Mouse (Mus musculus): ENCODE data around the gene Lrrc8b. TPM values are rescaled to one million over a fixed set of nuclear protein-coding genes. Genes with fewer than 3 reads are reported as not detected.

Lrrc8b gene
- polyA plus RNA-seq, 1 experiment from 2014 or later: 17.6 TPM

DNA sequence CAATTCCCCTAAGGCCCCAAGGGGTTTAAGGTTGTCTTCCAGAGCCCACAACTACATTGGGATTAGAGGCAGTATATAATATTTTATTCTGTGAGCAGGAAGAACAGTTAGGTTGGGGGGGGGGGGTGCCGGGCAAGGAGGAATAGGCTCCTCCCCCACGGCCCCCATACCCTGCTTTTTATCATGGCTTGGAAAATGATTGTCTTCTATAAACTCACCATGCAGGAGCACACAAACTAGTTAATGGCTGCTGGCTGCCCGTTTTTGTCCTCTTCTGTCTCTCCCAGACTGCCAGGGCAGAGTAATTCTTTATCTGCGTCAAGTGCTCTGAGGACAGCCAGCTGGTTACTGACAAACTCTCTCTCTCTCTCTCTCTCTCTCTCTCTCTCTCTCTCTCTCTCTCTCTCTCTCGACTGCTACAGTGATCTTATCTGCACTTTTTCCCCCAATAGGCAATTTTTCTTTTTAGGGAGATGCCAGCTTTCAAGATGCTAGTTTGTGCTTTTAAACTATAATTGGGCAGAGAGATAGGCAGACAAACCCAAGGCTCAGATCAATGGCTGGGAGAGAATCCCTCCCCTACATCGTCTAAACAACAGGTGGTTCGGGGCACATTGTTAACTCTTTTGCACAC is 102.5 kb downstream of the Lrrc8b start:
- H3K27me3 ChIP-seq (replicated peaks; ENCODE audit: control insufficient read depth, insufficient read depth, low read length): no peaks in the 10 kb centered on the region
- peak overlapping the region; percentile 83 for H3K4me2 ChIP-seq (ENCODE audit: low read length)
- 10% methylated on average over 7 of the region's 7 CpGs for WGBS
- peaks cover 13% of the 10 kb centered on the region; the same call in 1 of the 2 replicates for H3K4me1 ChIP-seq (replicated peaks; ENCODE audit: control insufficient read depth, insufficient read depth, low read length)
- peak overlapping the region; percentile 89; the same call in 1 of the 2 replicates for H3K9ac ChIP-seq (replicated peaks; ENCODE audit: low read depth, low read length)
- no peaks in the 10 kb centered on the region for H3K36me3 ChIP-seq (ENCODE audit: control insufficient read depth, insufficient read depth)
- ATAC-seq: no peak
- H3K9me3 ChIP-seq (ENCODE audit: control insufficient read depth, low read length): no peaks in the 10 kb centered on the region
- H3K4me3 ChIP-seq (replicated peaks; ENCODE audit: low read length): peak overlapping the region; percentile 76
- no peak overlapping the region for H3K27ac ChIP-seq (ENCODE audit: low read length)

DNA sequence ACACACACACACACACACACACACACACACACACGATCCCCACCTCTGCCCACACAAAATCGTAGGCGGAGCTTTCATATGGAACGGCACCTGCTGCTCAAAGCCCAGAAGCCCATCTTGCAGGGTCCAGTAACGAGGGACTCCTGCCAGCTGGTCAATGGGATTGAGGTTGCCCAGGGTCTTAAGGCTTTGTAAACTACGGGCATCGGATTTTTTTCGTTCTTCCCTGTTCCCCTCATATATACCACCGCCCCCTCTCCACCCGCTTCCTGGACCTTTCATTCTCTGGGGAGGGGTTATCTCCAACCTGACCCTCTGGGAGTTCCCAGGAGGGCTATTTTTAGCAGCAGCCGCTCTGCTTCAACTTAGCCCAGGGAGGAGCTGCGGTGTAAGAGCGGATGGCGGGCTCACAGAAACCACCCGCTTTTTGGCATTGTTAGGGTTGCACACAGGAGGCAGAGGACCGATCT is 103.1 kb downstream of the Lrrc8b start:
- peak overlapping the region; percentile 76 for H3K4me3 ChIP-seq (replicated peaks; ENCODE audit: low read length)
- H3K4me1 ChIP-seq (replicated peaks; ENCODE audit: control insufficient read depth, insufficient read depth, low read length): peaks cover 13% of the 10 kb centered on the region; the same call in 1 of the 2 replicates
- peak overlapping the region; percentile 88 for H3K27ac ChIP-seq (ENCODE audit: low read length)
- peak overlapping the region; percentile 89 for H3K9ac ChIP-seq (replicated peaks; ENCODE audit: low read depth, low read length)
- H3K9me3 ChIP-seq (ENCODE audit: control insufficient read depth, low read length): no peaks in the 10 kb centered on the region
- no peaks in the 10 kb centered on the region for H3K36me3 ChIP-seq (ENCODE audit: control insufficient read depth, insufficient read depth)
- no peaks in the 10 kb centered on the region for H3K27me3 ChIP-seq (replicated peaks; ENCODE audit: control insufficient read depth, insufficient read depth, low read length)
- peak overlapping the region; percentile 83 for H3K4me2 ChIP-seq (ENCODE audit: low read length)
- under 1% methylated on average over 16 of the region's 16 CpGs for WGBS
- ATAC-seq: no peak

- peak; percentile 96 for ATAC-seq
- Histone ChIP-seq H3K4me3 (replicated peaks; ENCODE audit: low read length) (peak within 1 kb of the TSS; percentile 76), H3K27me3 (replicated peaks; ENCODE audit: control insufficient read depth, insufficient read depth, low read length) (no peaks in the 10 kb centered on the region), H3K9ac (replicated peaks; ENCODE audit: low read depth, low read length) (peak within 1 kb of the TSS; percentile 89), H3K27ac (ENCODE audit: low read length) (peak within 1 kb of the TSS; percentile 88), H3K4me1 (replicated peaks; ENCODE audit: control insufficient read depth, insufficient read depth, low read length) (peaks cover 13% of the 10 kb centered on the region; the same call in 1 of the 2 replicates), H3K4me2 (ENCODE audit: low read length) (peak within 1 kb of the TSS; percentile 83), H3K36me3 (ENCODE audit: control insufficient read depth, insufficient read depth) (no peaks in the 10 kb centered on the region), H3K9me3 (ENCODE audit: control insufficient read depth, low read length) (no peaks in the 10 kb centered on the region)
- WGBS: under 1% methylated on average over 79 of the region's 93 CpGs
These were observed 103.8 kb downstream of the Lrrc8b start, which contains the start of gene Lrrc8c for GRCm38 (mm10) chr5:105519096-105519975. TSS of gene Lrrc8c (plus strand) at chr5:105519388.

DNA sequence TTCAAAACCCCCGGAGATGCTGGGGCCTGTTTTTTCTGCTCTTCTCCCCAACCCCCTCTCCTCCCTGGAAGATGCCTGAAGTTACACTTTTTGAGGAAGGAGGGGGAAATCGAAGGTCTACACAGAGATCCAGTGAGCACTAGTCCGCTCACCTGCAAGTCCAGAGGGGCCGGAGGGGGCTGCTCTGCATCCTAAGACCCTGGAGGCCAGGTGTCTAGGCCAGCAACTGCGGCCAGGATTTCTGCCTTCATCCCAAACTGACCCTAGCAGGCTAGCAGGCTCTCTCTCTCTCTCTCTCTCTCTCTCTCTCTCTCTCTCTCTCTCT is 104.4 kb downstream of the Lrrc8b start:
- no peaks in the 10 kb centered on the region for H3K36me3 ChIP-seq (ENCODE audit: control insufficient read depth, insufficient read depth)
- ATAC-seq: no peak
- no peaks in the 10 kb centered on the region for H3K27me3 ChIP-seq (replicated peaks; ENCODE audit: control insufficient read depth, insufficient read depth, low read length)
- H3K4me1 ChIP-seq (replicated peaks; ENCODE audit: control insufficient read depth, insufficient read depth, low read length): peaks cover 13% of the 10 kb centered on the region; the same call in 1 of the 2 replicates
- H3K27ac ChIP-seq (ENCODE audit: low read length): no peak overlapping the region
- 0% methylated on average over 5 of the region's 5 CpGs for WGBS
- peak overlapping the region; percentile 76 for H3K4me3 ChIP-seq (replicated peaks; ENCODE audit: low read length)
- peak overlapping the region; percentile 83 for H3K4me2 ChIP-seq (ENCODE audit: low read length)
- H3K9ac ChIP-seq (replicated peaks; ENCODE audit: low read depth, low read length): peak overlapping the region; percentile 89
- H3K9me3 ChIP-seq (ENCODE audit: control insufficient read depth, low read length): no peaks in the 10 kb centered on the region

- peaks cover 13% of the 10 kb centered on the region; the same call in 1 of the 2 replicates for H3K4me1 ChIP-seq (replicated peaks; ENCODE audit: control insufficient read depth, insufficient read depth, low read length)
- peak overlapping the region; percentile 83 for H3K4me2 ChIP-seq (ENCODE audit: low read length)
- H3K4me3 ChIP-seq (replicated peaks; ENCODE audit: low read length): peak overlapping the region; percentile 76
- H3K9ac ChIP-seq (replicated peaks; ENCODE audit: low read depth, low read length): no peak overlapping the region; the same call in 1 of the 2 replicates
- WGBS: 38% methylated on average over 9 of the region's 9 CpGs
- no peaks in the 10 kb centered on the region for H3K36me3 ChIP-seq (ENCODE audit: control insufficient read depth, insufficient read depth)
- H3K9me3 ChIP-seq (ENCODE audit: control insufficient read depth, low read length): no peaks in the 10 kb centered on the region
- no peak for ATAC-seq
- no peaks in the 10 kb centered on the region for H3K27me3 ChIP-seq (replicated peaks; ENCODE audit: control insufficient read depth, insufficient read depth, low read length)
- H3K27ac ChIP-seq (ENCODE audit: low read length): no peak overlapping the region
These were observed 104.9 kb downstream of the Lrrc8b start for GRCm38 (mm10) chr5:105520442-105520965.

GRCm38 (mm10) chr5:105523452-105523851 is 107.9 kb downstream of the Lrrc8b start:
- Histone ChIP-seq H3K27ac (ENCODE audit: low read length) (no peak overlapping the region), H3K4me3 (replicated peaks; ENCODE audit: low read length) (no peak overlapping the region), H3K9me3 (ENCODE audit: control insufficient read depth, low read length) (no peaks in the 10 kb centered on the region), H3K4me1 (replicated peaks; ENCODE audit: control insufficient read depth, insufficient read depth, low read length) (peaks cover 12% of the 10 kb centered on the region; the same call in 1 of the 2 replicates), H3K9ac (replicated peaks; ENCODE audit: low read depth, low read length) (no peak overlapping the region), H3K27me3 (replicated peaks; ENCODE audit: control insufficient read depth, insufficient read depth, low read length) (no peaks in the 10 kb centered on the region), H3K36me3 (ENCODE audit: control insufficient read depth, insufficient read depth) (no peaks in the 10 kb centered on the region), H3K4me2 (ENCODE audit: low read length) (no peak overlapping the region)
- ATAC-seq: no peak
- WGBS: 84% methylated on average over 3 of the region's 3 CpGs

GRCm38 (mm10) chr5:105525004-105525403 is 109.4 kb downstream of the Lrrc8b start:
- Histone ChIP-seq H3K27ac (ENCODE audit: low read length) (no peak overlapping the region), H3K4me2 (ENCODE audit: low read length) (no peak overlapping the region), H3K9me3 (ENCODE audit: control insufficient read depth, low read length) (no peaks in the 10 kb centered on the region), H3K4me1 (replicated peaks; ENCODE audit: control insufficient read depth, insufficient read depth, low read length) (peaks cover 9% of the 10 kb centered on the region; the same call in 1 of the 2 replicates), H3K36me3 (ENCODE audit: control insufficient read depth, insufficient read depth) (no peaks in the 10 kb centered on the region), H3K4me3 (replicated peaks; ENCODE audit: low read length) (no peak overlapping the region), H3K27me3 (replicated peaks; ENCODE audit: control insufficient read depth, insufficient read depth, low read length) (no peaks in the 10 kb centered on the region), H3K9ac (replicated peaks; ENCODE audit: low read depth, low read length) (no peak overlapping the region)
- WGBS: 94% methylated on average over 12 of the region's 12 CpGs
- no peak for ATAC-seq

GRCm38 (mm10) chr5:105526107-105526645 is 110.6 kb downstream of the Lrrc8b start:
- H3K4me1 ChIP-seq (replicated peaks; ENCODE audit: control insufficient read depth, insufficient read depth, low read length): 0 out of 2 replicates have a peak, but pooled peaks cover under 1% of the 10 kb centered on the region
- no peak overlapping the region for H3K27ac ChIP-seq (ENCODE audit: low read length)
- no peak overlapping the region for H3K4me3 ChIP-seq (replicated peaks; ENCODE audit: low read length)
- H3K9ac ChIP-seq (replicated peaks; ENCODE audit: low read depth, low read length): no peak overlapping the region
- WGBS: 87% methylated on average over 4 of the region's 4 CpGs
- no peaks in the 10 kb centered on the region for H3K36me3 ChIP-seq (ENCODE audit: control insufficient read depth, insufficient read depth)
- no peaks in the 10 kb centered on the region for H3K27me3 ChIP-seq (replicated peaks; ENCODE audit: control insufficient read depth, insufficient read depth, low read length)
- no peaks in the 10 kb centered on the region for H3K9me3 ChIP-seq (ENCODE audit: control insufficient read depth, low read length)
- ATAC-seq: no peak
- no peak overlapping the region for H3K4me2 ChIP-seq (ENCODE audit: low read length)

DNA sequence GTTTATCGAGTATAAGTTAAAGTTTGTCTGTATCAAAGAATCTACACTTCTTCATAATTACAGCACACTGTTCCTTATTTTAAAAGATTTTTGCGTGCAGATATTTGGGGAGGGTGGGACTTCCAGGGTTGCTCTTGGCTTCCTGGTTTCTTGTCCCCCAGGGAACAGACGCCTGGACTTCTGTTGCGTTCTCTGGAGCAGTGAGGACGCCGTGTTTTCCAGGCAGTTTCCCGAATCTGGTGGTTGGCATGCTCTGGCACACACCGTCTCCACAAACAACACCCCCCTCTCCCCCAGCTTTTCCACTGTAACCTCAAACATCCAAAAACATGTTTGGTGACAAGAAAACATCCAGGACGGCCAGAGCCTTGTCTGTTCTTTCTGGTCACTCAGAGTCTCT is 111.2 kb downstream of the Lrrc8b start:
- no peaks in the 10 kb centered on the region for H3K9me3 ChIP-seq (ENCODE audit: control insufficient read depth, low read length)
- no peak for ATAC-seq
- WGBS: 92% methylated on average over 9 of the region's 9 CpGs
- H3K4me2 ChIP-seq (ENCODE audit: low read length): no peak overlapping the region
- H3K9ac ChIP-seq (replicated peaks; ENCODE audit: low read depth, low read length): no peak overlapping the region
- no peak overlapping the region for H3K27ac ChIP-seq (ENCODE audit: low read length)
- no peaks in the 10 kb centered on the region for H3K4me1 ChIP-seq (replicated peaks; ENCODE audit: control insufficient read depth, insufficient read depth, low read length)
- H3K36me3 ChIP-seq (ENCODE audit: control insufficient read depth, insufficient read depth): no peaks in the 10 kb centered on the region
- H3K27me3 ChIP-seq (replicated peaks; ENCODE audit: control insufficient read depth, insufficient read depth, low read length): no peaks in the 10 kb centered on the region
- H3K4me3 ChIP-seq (replicated peaks; ENCODE audit: low read length): no peak overlapping the region

Data from forebrain, embryonic 16.5 days (tissue).